Mouse (Mus musculus) c-Kit-positive CD71-positive TER-119-positive erythroid progenitor cells, embryonic 14.5 days (primary cell): ENCODE results near the gene Rnf103.
A peak's percentile ranks its signal among the peaks of the same experiment; 100 is the strongest.

Experiments
- DNase-seq: peaks from one replicate; pipeline ENCODE4 v3.0.0-alpha.2; 2013; ENCODE audit warnings: low spot score

The Rnf103 gene

GRCm38 (mm10) chr6:71492756-71493674 is 679 bp upstream of the Rnf103 start:
- no peak for DNase-seq

- DNase-seq, result peak; percentile 55
Observed at GRCm38 (mm10) chr6:71494341-71495020, 787 bp downstream of the Rnf103 start.

GRCm38 (mm10) chr6:71500575-71500974 is 6.9 kb downstream of the Rnf103 start:
- DNase-seq, result no peak

GRCm38 (mm10) chr6:71503001-71503400 is 9.3 kb downstream of the Rnf103 start:
- no peak for DNase-seq

- no peak for DNase-seq
Observed at GRCm38 (mm10) chr6:71503670-71504069, 10.0 kb downstream of the Rnf103 start.

- DNase-seq, result no peak
Observed at GRCm38 (mm10) chr6:71504091-71504490, 10.4 kb downstream of the Rnf103 start.

GRCm38 (mm10) chr6:71505671-71506070 is 12.0 kb downstream of the Rnf103 start:
- no peak for DNase-seq

GRCm38 (mm10) chr6:71519476-71519875 is 25.8 kb downstream of the Rnf103 start:
- DNase-seq, result no peak

DNA sequence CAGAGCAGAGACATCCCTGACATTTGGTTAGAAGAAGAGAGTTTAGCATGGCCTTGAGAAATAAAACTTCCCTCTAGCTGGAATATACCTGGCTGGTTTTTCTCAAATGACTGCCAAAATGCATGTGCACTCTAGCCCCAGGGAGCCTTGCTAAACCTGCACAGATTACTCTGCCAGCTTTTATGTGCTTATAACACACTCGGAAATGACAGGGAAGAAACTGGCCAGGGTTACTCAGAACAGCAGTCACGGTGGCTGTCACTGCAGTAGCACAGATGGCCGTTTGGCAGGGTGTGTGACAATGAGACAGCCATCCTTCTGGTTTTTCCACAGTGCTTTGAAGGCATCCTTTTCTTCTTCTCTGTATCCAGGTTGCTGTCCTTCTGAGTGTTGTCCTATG is 31.9 kb downstream of the Rnf103 start:
- no peak for DNase-seq

DNA sequence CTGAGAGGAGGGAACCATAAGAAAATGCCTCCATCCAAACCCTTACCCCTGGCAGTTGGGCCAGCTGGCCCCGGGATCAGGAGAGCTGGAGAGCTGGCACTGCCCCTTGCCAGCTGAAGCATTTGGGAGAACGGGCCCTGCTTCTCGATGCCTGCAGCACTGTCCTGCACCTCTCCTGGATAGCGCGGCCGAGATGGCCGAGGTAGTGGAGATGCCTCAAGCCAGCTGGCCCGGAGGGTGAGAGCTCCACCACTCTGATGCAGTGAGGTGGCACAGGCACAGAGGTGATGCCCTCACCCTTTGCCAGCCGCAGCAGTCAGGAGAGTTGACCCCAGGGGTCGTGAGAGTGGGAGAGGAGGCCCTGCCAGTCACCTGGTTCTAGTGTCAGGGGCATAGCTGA is 33.4 kb downstream of the Rnf103 start:
- no peak for DNase-seq

GRCm38 (mm10) chr6:71527826-71528225 is 34.1 kb downstream of the Rnf103 start:
- no peak for DNase-seq

- DNase-seq, result no peak
Observed at GRCm38 (mm10) chr6:71530176-71530575, 36.5 kb downstream of the Rnf103 start.

GRCm38 (mm10) chr6:71537286-71537685 is 43.6 kb downstream of the Rnf103 start:
- no peak for DNase-seq

- DNase-seq, result peak; percentile 93
Observed at GRCm38 (mm10) chr6:71543686-71544499, 50.2 kb downstream of the Rnf103 start, which contains the start of gene Chmp3. Gene Chmp3, plus strand, starts transcription at chr6:71543797.

DNA sequence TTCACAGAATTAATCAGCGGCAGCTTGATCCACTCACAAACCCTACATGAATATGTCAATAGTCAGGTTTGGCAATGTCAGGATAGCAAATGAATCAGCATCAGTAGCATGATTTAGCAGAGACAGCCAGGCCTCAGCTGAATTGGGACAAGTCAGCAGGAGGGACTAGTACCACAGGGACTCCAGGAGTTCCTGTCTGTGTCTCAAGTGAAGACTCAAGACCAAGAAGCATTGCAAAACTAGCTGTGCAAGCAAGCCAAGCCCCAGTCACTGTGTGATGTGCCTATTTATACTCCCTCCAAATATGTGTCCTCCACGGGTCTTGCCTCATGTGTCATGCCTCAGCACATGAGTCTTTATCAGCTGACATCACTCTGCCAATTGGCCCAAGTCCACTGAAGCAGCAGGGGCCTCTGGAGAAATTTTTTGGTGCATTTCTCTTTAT is 61.8 kb downstream of the Rnf103 start:
- no peak for DNase-seq

- DNase-seq, result no peak
Observed at GRCm38 (mm10) chr6:71556826-71557225, 63.1 kb downstream of the Rnf103 start.
